Mouse (Mus musculus) c-Kit-negative CD71-positive TER-119-positive erythroid progenitor cells, embryonic 14.5 days (primary cell): Measurements from ENCODE around the gene Haus3.

Experiments used
- DNase-seq: peaks from one replicate; pipeline ENCODE4 v3.0.0-alpha.2; 2013; ENCODE audit warnings: low read depth, low spot score

The Haus3 gene

DNA sequence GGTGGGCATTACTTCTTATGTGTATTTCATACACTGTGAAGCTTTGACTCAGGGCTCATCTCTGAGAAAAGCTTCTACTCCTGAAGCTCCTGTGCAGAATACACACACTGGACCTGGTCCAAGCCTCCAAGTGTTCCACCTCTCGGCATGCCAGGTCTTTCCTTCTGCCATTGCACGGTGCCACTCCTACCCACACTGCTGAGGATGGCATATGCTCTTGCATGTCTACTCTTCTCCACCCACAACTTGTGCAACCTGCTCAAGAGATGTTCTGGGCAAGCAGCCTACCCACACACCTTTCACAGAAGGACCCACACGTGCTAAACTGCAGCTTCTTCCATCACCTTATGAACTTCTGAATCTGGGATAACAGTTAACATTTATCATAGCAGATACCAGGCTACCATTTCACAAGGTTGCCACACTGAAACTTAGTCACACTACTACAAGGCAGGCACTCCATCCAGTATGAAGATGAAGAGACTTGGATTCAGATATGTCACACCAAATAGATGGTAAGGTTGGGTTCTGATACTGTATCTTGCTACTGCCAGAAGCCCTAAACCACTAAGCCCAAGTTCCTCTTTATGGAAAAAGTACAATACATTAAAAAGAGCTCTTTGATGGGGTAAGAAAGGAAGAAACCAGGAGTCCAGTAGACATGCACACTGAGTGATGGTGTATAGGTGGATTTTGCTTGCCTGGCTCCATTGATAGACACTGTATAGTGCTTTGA lies 50.0 kb downstream of the Haus3 start:
- no peak for DNase-seq

DNA sequence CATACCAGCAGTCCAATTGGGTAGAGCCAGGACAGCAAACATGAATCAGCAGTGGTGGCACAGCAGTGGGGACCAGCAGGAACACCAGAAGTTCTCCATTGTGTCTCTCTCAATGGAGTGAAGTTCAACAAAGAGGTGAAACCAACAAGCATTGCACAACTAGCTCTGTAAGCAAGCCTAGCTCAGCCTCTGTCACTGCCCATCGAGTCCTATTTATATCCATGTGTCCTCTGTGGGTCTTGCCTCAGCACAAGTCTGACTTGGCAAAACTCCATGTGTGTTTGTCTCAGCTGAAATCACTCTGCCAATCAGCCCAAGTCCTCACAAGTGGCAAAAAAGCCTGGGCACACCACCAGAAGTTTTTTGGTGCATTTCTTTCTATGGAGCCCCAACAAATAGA lies 63.6 kb downstream of the Haus3 start:
- DNase-seq = no peak
